Mouse (Mus musculus) erythroblast, embryonic 14.5 days (primary cell): Measurements from ENCODE around the gene Tnks2.

Experiments
- GATA1 ChIP-seq: IDR thresholded peaks from 2 replicates; pipeline ENCODE4 v1.6.1; 2012; ENCODE audit warnings: low read length, inconsistent platforms, mixed read lengths
- TAL1 ChIP-seq: IDR thresholded peaks from 3 replicates; pipeline ENCODE4 v1.6.1; 2012; ENCODE audit warnings: low read length, inconsistent platforms, mixed read lengths

DNA sequence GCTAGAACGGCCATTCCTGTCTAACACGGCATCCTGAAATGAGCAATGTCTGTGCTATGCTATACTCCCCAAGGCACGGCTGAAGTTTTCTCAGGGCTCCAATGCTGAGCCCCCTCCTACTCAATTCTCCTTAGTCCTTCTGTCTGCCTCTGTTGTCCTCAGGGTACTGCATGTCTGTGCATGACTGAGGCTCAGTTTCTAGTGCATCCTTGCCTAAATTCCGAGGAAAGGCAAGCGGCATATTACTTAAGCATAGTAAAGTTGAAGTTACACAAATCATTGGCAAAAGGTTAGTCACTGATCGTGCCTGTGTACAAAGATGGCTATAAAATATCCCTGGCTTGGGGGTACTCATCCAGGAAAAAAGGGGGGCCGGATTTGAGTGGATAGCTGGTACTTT is 79.0 kb downstream of the Tnks2 start:
- TF ChIP-seq TAL1 (no peak), GATA1 (no peak)
